Mouse (Mus musculus) kidney, embryonic 14.5 days (tissue): ENCODE data around the gene Cd86. TPM values are rescaled to one million over a fixed set of nuclear protein-coding genes. Genes with fewer than 3 reads are reported as not detected.

Source experiments
- ATAC-seq: fragments of 200-750 bp; cut with Nextera tagmentation; 2 replicates; pipeline ENCODE4 v1.8.0; 2017; ENCODE audit warnings: moderate number of reproducible peaks, mild to moderate bottlenecking, moderate TSS enrichment, moderate library complexity; ENCODE audit not compliant: low FRiP score, low TSS enrichment
- H3K27ac ChIP-seq: fragments of 300-500 bp; sonication (generic); 2 replicates; pipeline ENCODE4 v1.5.1; 2014; ENCODE audit warnings: low read depth, mild to moderate bottlenecking, low read length, moderate library complexity, mixed read lengths
- H3K27me3 ChIP-seq: fragments of 300-500 bp; sonication (generic); 2 replicates; pipeline ENCODE4 v1.6.1; 2014; ENCODE audit warnings: mild to moderate bottlenecking, low read length; ENCODE audit not compliant: control insufficient read depth, insufficient read depth
- H3K36me3 ChIP-seq: fragments of 300-500 bp; sonication (generic); 2 replicates; pipeline ENCODE4 v1.6.1; 2014; ENCODE audit warnings: low read length, mixed read lengths; ENCODE audit not compliant: control insufficient read depth, insufficient read depth
- H3K4me1 ChIP-seq: fragments of 300-500 bp; sonication (generic); 2 replicates; pipeline ENCODE4 v1.6.1; 2014; ENCODE audit warnings: low read length, mixed read lengths; ENCODE audit not compliant: control insufficient read depth, insufficient read depth
- H3K4me2 ChIP-seq: fragments of 300-500 bp; sonication (generic); replicated peaks from 2 replicates; pipeline ENCODE4 v1.6.1; 2014; ENCODE audit warnings: low read depth, mild to moderate bottlenecking, low read length
- H3K4me3 ChIP-seq: fragments of 300-500 bp; sonication (generic); 2 replicates; pipeline ENCODE4 v1.5.1; 2014; ENCODE audit warnings: mild to moderate bottlenecking, low read length
- H3K9ac ChIP-seq: fragments of 300-500 bp; sonication (generic); 2 replicates; pipeline ENCODE4 v1.6.1; 2014; ENCODE audit warnings: low read depth, mild to moderate bottlenecking, low read length, moderate library complexity
- H3K9me3 ChIP-seq: fragments of 300-500 bp; sonication (generic); 2 replicates; pipeline ENCODE4 v1.6.1; 2016; ENCODE audit warnings: low read length; ENCODE audit not compliant: control insufficient read depth
- WGBS: fragments of 180-500 bp; shearing (Covaris S2); extraction: QIAGEN DNeasy Blood & Tissue Kit; methylation state at CpG from one replicate; pipeline ENCODE4 v1.1.7; 2014; 5-methylcytosine and 5-hydroxymethylcytosine counted together
- polyA plus RNA-seq: library from polyadenylated mRNA; unstranded; fragments of >200 nt; fragmentation: Nextera tagmentation; extraction: Ambion mirVana; gene quantifications from 2 replicates; pipeline ENCODE4 v1.2.1, GENCODE M21; 2014

Cd86 gene
- polyA plus RNA-seq: 1.2 and 1.4 TPM in 2 replicates

DNA sequence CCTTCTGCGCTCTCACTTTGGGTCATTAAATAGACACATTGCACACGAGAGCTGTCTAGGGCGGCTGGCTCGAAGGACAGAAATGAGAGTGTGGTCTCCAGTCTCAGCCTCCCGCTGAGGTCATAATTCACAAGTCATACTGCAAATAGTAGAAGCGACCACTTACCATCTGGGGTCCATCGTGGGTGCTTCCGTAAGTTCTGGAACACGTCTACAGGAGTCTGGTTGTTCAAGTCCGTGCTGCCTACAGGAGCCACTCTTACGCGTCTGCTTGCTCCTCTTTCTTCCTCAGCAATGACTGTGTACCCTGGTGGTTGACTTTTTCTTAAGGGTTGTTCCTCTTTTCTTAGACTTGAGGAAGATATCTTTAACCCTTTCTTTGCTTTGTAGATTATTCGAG, at the start of gene Cd86:
Cd86 (minus strand) TSS at position 300 of the 400 bp plus-strand sequence.
- 52% methylated on average over 13 of the region's 13 CpGs for WGBS

DNA sequence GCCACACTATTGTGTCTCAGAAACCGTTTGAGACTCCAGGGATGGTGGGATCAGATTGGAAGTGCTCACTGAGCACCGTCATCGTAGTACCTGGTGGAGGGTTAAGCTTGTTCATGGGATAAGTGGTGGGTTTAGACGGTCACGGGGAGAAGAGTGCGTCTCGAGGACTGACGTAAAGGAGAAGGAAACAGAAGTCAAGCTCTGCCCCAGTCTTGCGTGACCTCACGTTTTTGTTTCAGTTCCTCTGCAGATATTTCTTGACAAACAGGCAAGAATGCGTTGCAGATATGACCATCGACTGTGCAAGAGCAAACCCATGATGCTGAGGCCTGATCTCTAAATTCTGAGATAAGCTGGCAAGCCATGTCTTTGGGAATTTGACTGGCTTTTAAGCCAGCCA, 45.9 kb upstream of the Cd86 start:
- no peak for ATAC-seq

More for the DNA sequence above, at the start of gene Cd86:
- no peaks in the 10 kb centered on the region for H3K36me3 ChIP-seq
- no peak within 1 kb of the TSS for H3K4me3 ChIP-seq
- no peak for ATAC-seq
- H3K27me3 ChIP-seq: no peaks in the 10 kb centered on the region
- H3K27ac ChIP-seq: no peak within 1 kb of the TSS
- H3K4me2 ChIP-seq: no peak within 1 kb of the TSS
- H3K9ac ChIP-seq: no peak within 1 kb of the TSS
- H3K9me3 ChIP-seq: no peaks in the 10 kb centered on the region
- H3K4me1 ChIP-seq: no peaks in the 10 kb centered on the region

DNA sequence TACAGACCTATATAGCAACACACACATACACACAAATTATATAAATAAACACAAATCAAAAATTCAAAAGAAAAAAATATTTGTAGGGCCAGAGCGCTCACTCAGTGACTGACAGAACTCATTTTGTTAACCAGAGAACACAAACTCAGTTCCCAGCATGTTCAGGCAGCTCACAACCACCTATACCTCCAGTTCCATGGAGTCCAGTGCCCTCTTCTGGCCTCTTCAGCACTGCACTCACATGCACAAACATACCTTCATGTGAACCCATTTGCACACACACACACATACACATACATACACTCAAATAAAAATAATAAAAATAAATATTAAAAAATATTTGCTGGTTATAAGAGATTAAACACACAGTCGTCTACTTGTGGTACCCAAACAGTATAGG, 44.9 kb upstream of the Cd86 start:
- 90% methylated on average over 2 of the region's 2 CpGs for WGBS
- Histone ChIP-seq H3K4me3 (no peak overlapping the region), H3K27me3 (no peaks in the 10 kb centered on the region), H3K36me3 (no peaks in the 10 kb centered on the region), H3K27ac (no peak overlapping the region), H3K4me2 (no peak overlapping the region), H3K9me3 (no peaks in the 10 kb centered on the region), H3K4me1 (no peaks in the 10 kb centered on the region), H3K9ac (no peak overlapping the region)
- ATAC-seq: no peak

More for the DNA sequence above, 45.9 kb upstream of the Cd86 start:
- H3K27me3 ChIP-seq: no peaks in the 10 kb centered on the region
- no peak overlapping the region for H3K4me2 ChIP-seq
- H3K9me3 ChIP-seq: no peaks in the 10 kb centered on the region
- H3K27ac ChIP-seq: no peak overlapping the region
- H3K36me3 ChIP-seq: no peaks in the 10 kb centered on the region
- no peaks in the 10 kb centered on the region for H3K4me1 ChIP-seq
- H3K4me3 ChIP-seq: no peak overlapping the region
- 88% methylated on average over 12 of the region's 12 CpGs for WGBS
- H3K9ac ChIP-seq: no peak overlapping the region

DNA sequence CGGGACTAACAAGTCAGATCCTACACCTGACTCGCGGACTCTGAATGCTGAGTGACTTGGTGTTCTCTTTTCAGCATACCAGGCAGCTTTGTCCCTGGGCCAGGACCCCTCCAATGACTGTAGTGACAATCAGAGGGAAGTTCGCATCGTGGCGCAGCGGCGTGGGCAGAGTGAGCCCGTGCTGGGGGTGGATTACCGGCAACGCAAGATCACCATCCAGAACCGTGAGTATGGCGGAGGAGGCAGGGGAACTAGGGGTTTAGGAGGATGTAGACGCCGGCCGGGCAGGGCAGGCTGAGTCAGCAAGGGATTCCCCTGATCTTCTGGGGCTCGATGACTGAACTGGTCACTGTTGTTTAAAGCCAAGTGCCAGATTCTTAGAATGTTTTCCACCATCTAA, 43.5 kb upstream of the Cd86 start:
- Histone ChIP-seq H3K4me1 (no peaks in the 10 kb centered on the region), H3K36me3 (no peaks in the 10 kb centered on the region), H3K9ac (no peak overlapping the region), H3K27me3 (no peaks in the 10 kb centered on the region), H3K4me2 (no peak overlapping the region), H3K27ac (no peak overlapping the region), H3K4me3 (no peak overlapping the region), H3K9me3 (no peaks in the 10 kb centered on the region)
- no peak for ATAC-seq
- 91% methylated on average over 17 of the region's 17 CpGs for WGBS

DNA sequence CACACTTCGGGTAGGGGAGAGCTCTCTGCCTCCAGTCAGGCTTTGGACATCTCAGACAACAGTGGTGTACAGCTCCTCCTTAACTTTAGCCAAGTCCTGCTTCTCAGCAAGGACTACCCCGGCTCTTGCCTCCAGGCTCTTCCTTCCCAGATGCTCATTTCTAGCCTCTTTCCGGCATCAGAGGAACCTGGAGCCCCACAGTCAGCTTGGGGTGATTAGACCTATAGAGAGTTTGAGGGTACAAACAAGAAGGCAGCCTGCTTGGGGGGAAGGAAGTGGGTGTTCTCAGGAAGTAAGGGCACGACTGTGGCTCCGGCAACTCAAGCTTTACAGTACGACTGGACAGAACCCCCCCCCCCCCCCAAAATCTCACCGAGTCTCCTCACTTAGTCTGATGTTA, 42.9 kb upstream of the Cd86 start:
- H3K27me3 ChIP-seq: no peaks in the 10 kb centered on the region
- 76% methylated on average over 7 of the region's 7 CpGs for WGBS
- H3K9me3 ChIP-seq: no peaks in the 10 kb centered on the region
- no peaks in the 10 kb centered on the region for H3K36me3 ChIP-seq
- no peaks in the 10 kb centered on the region for H3K4me1 ChIP-seq
- no peak overlapping the region for H3K4me2 ChIP-seq
- H3K4me3 ChIP-seq: no peak overlapping the region
- no peak for ATAC-seq
- no peak overlapping the region for H3K9ac ChIP-seq
- no peak overlapping the region for H3K27ac ChIP-seq

DNA sequence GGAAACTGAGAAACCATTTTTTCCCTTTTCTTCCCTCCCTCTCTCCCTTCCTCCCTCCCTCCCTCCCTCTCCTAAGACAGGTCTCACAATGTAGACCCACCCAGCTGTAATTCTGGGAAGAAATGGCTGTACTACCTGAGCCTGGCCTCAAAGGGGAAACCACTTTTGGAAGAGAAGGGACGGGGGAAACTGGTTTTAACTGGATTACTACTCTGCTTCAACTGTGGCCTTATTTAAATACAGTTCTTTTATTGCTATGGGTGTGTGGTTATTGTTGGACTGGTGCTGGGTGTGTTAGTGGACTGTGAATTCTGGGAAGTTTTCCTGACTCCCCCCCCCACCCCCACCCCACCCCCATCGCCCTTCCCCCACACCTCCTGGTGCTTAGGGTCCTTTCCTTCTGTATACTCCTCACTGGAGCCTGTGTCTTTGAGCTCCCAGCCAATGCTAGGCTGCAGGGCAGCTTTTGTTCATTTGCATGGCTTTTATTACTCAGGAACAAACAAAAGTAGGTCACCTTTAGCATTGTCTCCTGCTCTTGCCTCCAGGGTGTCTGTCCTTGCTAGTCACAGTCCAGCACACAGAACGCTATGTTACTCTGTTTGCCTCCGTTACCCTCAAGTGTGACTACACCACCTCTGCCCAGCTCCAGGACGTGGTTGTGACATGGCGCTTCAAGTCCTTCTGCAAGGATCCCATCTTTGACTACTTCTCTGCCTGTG, 42.0 kb upstream of the Cd86 start:
- ATAC-seq: peak; percentile 52; the same call in 1 of the 2 replicates
- no peaks in the 10 kb centered on the region for H3K9me3 ChIP-seq
- no peak overlapping the region for H3K9ac ChIP-seq
- no peak overlapping the region for H3K27ac ChIP-seq
- no peak overlapping the region for H3K4me2 ChIP-seq
- H3K36me3 ChIP-seq: no peaks in the 10 kb centered on the region
- H3K4me3 ChIP-seq: no peak overlapping the region
- H3K27me3 ChIP-seq: no peaks in the 10 kb centered on the region
- H3K4me1 ChIP-seq: no peaks in the 10 kb centered on the region
- 57% methylated on average over 6 of the region's 6 CpGs for WGBS

DNA sequence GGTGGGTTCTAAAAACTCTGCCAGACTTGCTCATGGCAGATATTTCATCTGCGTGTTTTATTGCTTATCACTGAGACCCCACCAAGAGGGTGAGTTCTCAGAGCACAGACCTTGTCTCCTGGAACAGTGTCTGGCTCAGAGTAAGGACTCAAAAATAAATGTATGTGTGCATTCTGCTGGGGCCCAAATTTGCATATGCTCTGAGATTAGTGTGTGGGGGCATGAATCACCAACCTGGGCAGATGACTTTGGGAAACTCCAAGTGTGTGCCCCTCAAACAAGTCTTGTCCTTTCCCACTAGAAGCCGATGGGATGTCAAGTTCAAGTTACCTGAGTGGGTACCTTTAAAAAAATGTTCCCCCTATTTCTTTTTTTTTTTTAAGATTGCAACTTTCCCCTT, 34.6 kb upstream of the Cd86 start:
- Histone ChIP-seq H3K4me1 (no peaks in the 10 kb centered on the region), H3K36me3 (no peaks in the 10 kb centered on the region), H3K27ac (no peak overlapping the region), H3K4me3 (no peak overlapping the region), H3K9ac (no peak overlapping the region), H3K4me2 (no peak overlapping the region), H3K9me3 (no peaks in the 10 kb centered on the region), H3K27me3 (no peaks in the 10 kb centered on the region)
- no peak for ATAC-seq
- WGBS: 95% methylated on average over 2 of the region's 2 CpGs

DNA sequence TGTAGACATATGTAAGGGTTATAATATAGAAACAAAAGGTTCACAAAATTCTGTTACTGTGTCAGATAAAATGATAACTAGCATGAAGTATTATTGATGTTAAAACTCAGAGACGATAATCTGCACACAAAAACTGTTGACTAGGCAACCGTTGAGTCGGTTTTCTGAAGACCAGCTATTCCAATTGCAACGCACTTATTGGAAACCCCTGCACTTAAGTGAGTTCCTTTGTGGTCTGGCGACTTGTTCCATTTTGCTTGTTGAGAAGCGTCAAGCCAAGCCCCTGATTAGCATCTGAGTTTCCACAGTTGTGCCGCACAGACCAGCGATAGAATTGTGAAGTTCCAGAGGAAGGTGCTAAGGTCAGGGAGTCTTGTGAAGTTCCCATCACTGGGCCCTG, 31.4 kb upstream of the Cd86 start:
- Histone ChIP-seq H3K27me3 (peaks cover 12% of the 10 kb centered on the region), H3K27ac (no peak overlapping the region), H3K9me3 (no peaks in the 10 kb centered on the region), H3K36me3 (no peaks in the 10 kb centered on the region), H3K4me1 (0 out of 2 replicates have a peak, but pooled peaks cover 3% of the 10 kb centered on the region), H3K9ac (no peak overlapping the region), H3K4me2 (no peak overlapping the region), H3K4me3 (no peak overlapping the region)
- ATAC-seq: no peak
- WGBS: 91% methylated on average over 8 of the region's 8 CpGs

DNA sequence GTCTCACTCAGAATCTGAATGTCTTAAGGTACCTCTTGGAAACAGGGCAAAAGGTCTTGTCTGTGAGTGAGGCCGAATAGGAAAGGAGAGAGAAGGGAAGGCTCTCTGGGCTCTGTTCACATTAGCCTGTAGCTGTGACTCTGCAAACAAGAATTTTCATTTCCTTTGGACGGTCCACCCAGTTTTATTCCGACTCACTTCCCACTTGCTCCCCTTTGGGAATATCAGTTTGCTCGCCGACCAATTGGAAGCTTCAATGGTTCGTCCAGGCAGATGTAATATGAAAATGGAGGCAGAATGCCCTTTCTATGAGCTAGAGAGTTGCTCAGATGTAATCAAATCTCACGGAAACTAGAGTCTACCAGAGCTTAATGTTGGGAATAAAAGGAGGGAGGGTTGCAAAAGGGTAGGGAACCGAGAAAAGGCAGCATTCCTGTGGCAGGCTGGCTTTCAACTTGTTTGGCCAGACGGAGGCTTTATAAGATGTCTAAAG, 29.0 kb upstream of the Cd86 start:
- 55% methylated on average over 9 of the region's 9 CpGs for WGBS
- H3K9ac ChIP-seq: no peak overlapping the region
- peaks cover 12% of the 10 kb centered on the region for H3K27me3 ChIP-seq
- no peak for ATAC-seq
- H3K4me2 ChIP-seq: peak overlapping the region; percentile 75; the same call in 1 of the 2 replicates
- peak overlapping the region; percentile 40; the same call in 1 of the 2 replicates for H3K4me3 ChIP-seq
- 0 out of 2 replicates have a peak, but pooled peaks cover 3% of the 10 kb centered on the region for H3K4me1 ChIP-seq
- no peak overlapping the region for H3K27ac ChIP-seq
- H3K36me3 ChIP-seq: no peaks in the 10 kb centered on the region
- H3K9me3 ChIP-seq: no peaks in the 10 kb centered on the region
